Mouse (Mus musculus) small intestine, adult 2 months (tissue): ENCODE measurements at regions not wholly inside any gene's neighbourhood (a gene's known extent, or its start where the extent isn't known, plus 50 kb on each side); places are given as distances from the start of the nearest gene placed in this dataset.

Source experiments
- CTCF ChIP-seq: fragments of 200-500 bp; IDR thresholded peaks from 2 replicates; pipeline ENCODE4 v1.5.1; 2012; ENCODE audit warnings: low read depth, mild to moderate bottlenecking, control low read depth, inconsistent platforms, low read length, moderate library complexity, mixed read lengths; ENCODE audit not compliant: insufficient replicate concordance, insufficient read length; ENCODE audit errors: extremely low read depth
- POLR2A ChIP-seq: fragments of 200-500 bp; IDR thresholded peaks from 2 replicates; pipeline ENCODE4 v1.6.1; 2012; ENCODE audit warnings: low read depth, mild to moderate bottlenecking, control low read depth, inconsistent platforms, low read length, moderate library complexity

- TF ChIP-seq POLR2A (no peak), CTCF (no peak)
These were observed 73.3 kb upstream of the Syt13 start for GRCm38 (mm10) chr2:92841626-92842025.
